12 mouse cellular contexts compared by ENCODE assay signal in genomic region chr11:113787009-113787408, GRCm38 (mm10). TPM values are rescaled to one million over a fixed set of nuclear protein-coding genes. Genes with fewer than 3 reads are reported as not detected.
DNase-seq lines count a peak whose midpoint lies in the region; ATAC-seq lines count a peak whose summit lies in the region.
"Had no signal": no experiment of that assay in that cellular context is flagged by ENCODE, and none has a peak within 500 bp of the region (broad histone marks: within the 10 kb centered on the region; RNA-seq: fewer than 3 reads in every experiment).

No protein-coding gene starts in this region.

- peak overlapping the region; percentile 40 for H3K4me2 ChIP-seq in midbrain, embryonic 11.5 days
- H3K4me2 ChIP-seq in midbrain, embryonic 16.5 days (ENCODE audit: low read length) = no peak overlapping the region
- peak overlapping the region; percentile 56 for H3K4me2 ChIP-seq in forebrain, embryonic 12.5 days
- H3K4me2 ChIP-seq in limb, embryonic 12.5 days = no peak overlapping the region
- no peak overlapping the region for H3K4me2 ChIP-seq in neural tube, embryonic 15.5 days

- H3K4me1 ChIP-seq in midbrain, embryonic 11.5 days (ENCODE audit: control insufficient read depth, insufficient read depth, low read length) = peaks cover 45% of the 10 kb centered on the region
- peaks cover 23% of the 10 kb centered on the region for H3K4me1 ChIP-seq in midbrain, embryonic 16.5 days (ENCODE audit: control insufficient read depth, insufficient read depth, low read length)
- H3K4me1 ChIP-seq in forebrain, embryonic 12.5 days = peaks cover 66% of the 10 kb centered on the region
- peaks cover 62% of the 10 kb centered on the region for H3K4me1 ChIP-seq in limb, embryonic 12.5 days (replicated peaks)
- peaks cover 39% of the 10 kb centered on the region for H3K4me1 ChIP-seq in neural tube, embryonic 15.5 days

- DNase-seq in midbrain, embryonic 11.5 days (ENCODE audit: low spot score, missing footprints) = no peak
- no peak for DNase-seq in right cerebral cortex, postnatal 4 days
- no peak for DNase-seq in ovary, adult 18-20 months (ENCODE audit: low spot score)
- no peak for DNase-seq in natural killer cell, adult 2 months (ENCODE audit: low spot score in 2 of 2)
- DNase-seq: heart, postnatal 10 days; layer of hippocampus, postnatal 36 days had no signal

- peak overlapping the region; percentile 96 for H3K27ac ChIP-seq in midbrain, embryonic 11.5 days (ENCODE audit: low read depth, low read length)
- H3K27ac ChIP-seq in midbrain, embryonic 16.5 days (ENCODE audit: low read length) = no peak overlapping the region
- H3K27ac ChIP-seq in forebrain, embryonic 12.5 days = peak overlapping the region; percentile 99
- peak overlapping the region; percentile 99 for H3K27ac ChIP-seq in limb, embryonic 12.5 days
- peak overlapping the region; percentile 90 for H3K27ac ChIP-seq in neural tube, embryonic 15.5 days (replicated peaks)

- H3K36me3 ChIP-seq in midbrain, embryonic 11.5 days (ENCODE audit: control insufficient read depth, insufficient read depth, low read length) = no peaks in the 10 kb centered on the region
- no peaks in the 10 kb centered on the region for H3K36me3 ChIP-seq in midbrain, embryonic 16.5 days (ENCODE audit: control insufficient read depth, insufficient read depth, low read length)
- no peaks in the 10 kb centered on the region for H3K36me3 ChIP-seq in forebrain, embryonic 12.5 days (replicated peaks)
- no peaks in the 10 kb centered on the region for H3K36me3 ChIP-seq in limb, embryonic 12.5 days
- H3K36me3 ChIP-seq in neural tube, embryonic 15.5 days = no peaks in the 10 kb centered on the region

- H3K9me3 ChIP-seq in midbrain, embryonic 11.5 days (ENCODE audit: control insufficient read depth, low read length) = no peaks in the 10 kb centered on the region
- H3K9me3 ChIP-seq in midbrain, embryonic 16.5 days (replicated peaks; ENCODE audit: control insufficient read depth, low read length, poor library complexity, severe bottlenecking) = no peaks in the 10 kb centered on the region
- no peaks in the 10 kb centered on the region for H3K9me3 ChIP-seq in forebrain, embryonic 12.5 days
- no peaks in the 10 kb centered on the region for H3K9me3 ChIP-seq in limb, embryonic 12.5 days
- H3K9me3 ChIP-seq in neural tube, embryonic 15.5 days (replicated peaks) = no peaks in the 10 kb centered on the region

- ATAC-seq in midbrain, embryonic 11.5 days (ENCODE audit: low FRiP score) = no peak
- ATAC-seq in midbrain, embryonic 16.5 days = no peak
- ATAC-seq in forebrain, embryonic 12.5 days (ENCODE audit: low FRiP score) = no peak
- no peak for ATAC-seq in limb, embryonic 12.5 days (ENCODE audit: insufficient number of reproducible peaks, insufficient read depth, low FRiP score, low TSS enrichment, low read depth)
- no peak for ATAC-seq in neural tube, embryonic 15.5 days (ENCODE audit: low FRiP score)

- 88% methylated on average over 11 of the region's 11 CpGs for WGBS in midbrain, embryonic 11.5 days
- WGBS in midbrain, embryonic 16.5 days = 87% methylated on average over 11 of the region's 11 CpGs
- 80% methylated on average over 11 of the region's 11 CpGs for WGBS in forebrain, embryonic 12.5 days
- 82% methylated on average over 11 of the region's 11 CpGs for WGBS in limb, embryonic 12.5 days
- WGBS in neural tube, embryonic 15.5 days = 80% methylated on average over 11 of the region's 11 CpGs

- H3K27me3 ChIP-seq in midbrain, embryonic 11.5 days (ENCODE audit: control insufficient read depth, insufficient read depth, low read length) = no peaks in the 10 kb centered on the region
- no peaks in the 10 kb centered on the region for H3K27me3 ChIP-seq in midbrain, embryonic 16.5 days (ENCODE audit: control insufficient read depth, insufficient read depth, low read depth, low read length)
- no peaks in the 10 kb centered on the region for H3K27me3 ChIP-seq in forebrain, embryonic 12.5 days
- no peaks in the 10 kb centered on the region for H3K27me3 ChIP-seq in limb, embryonic 12.5 days
- H3K27me3 ChIP-seq in neural tube, embryonic 15.5 days (replicated peaks) = no peaks in the 10 kb centered on the region

- H3K9ac ChIP-seq in midbrain, embryonic 11.5 days (ENCODE audit: low read length) = no peak overlapping the region; the same call in 1 of the 2 replicates
- H3K9ac ChIP-seq in midbrain, embryonic 16.5 days (ENCODE audit: low read depth, low read length) = no peak overlapping the region
- no peak overlapping the region for H3K9ac ChIP-seq in forebrain, embryonic 12.5 days
- H3K9ac ChIP-seq in limb, embryonic 12.5 days (replicated peaks) = no peak overlapping the region
- no peak overlapping the region for H3K9ac ChIP-seq in neural tube, embryonic 15.5 days (replicated peaks)

- H3K4me3 ChIP-seq in midbrain, embryonic 11.5 days (ENCODE audit: low read depth, low read length) = no peak overlapping the region
- H3K4me3 ChIP-seq in midbrain, embryonic 16.5 days (ENCODE audit: low read depth, low read length) = no peak overlapping the region
- H3K4me3 ChIP-seq in forebrain, embryonic 12.5 days (replicated peaks) = no peak overlapping the region
- no peak overlapping the region for H3K4me3 ChIP-seq in limb, embryonic 12.5 days (replicated peaks)
- H3K4me3 ChIP-seq in neural tube, embryonic 15.5 days (replicated peaks) = no peak overlapping the region
- H3K4me3 ChIP-seq: erythroblast, embryonic 14.5 days; myocyte had no signal

RNA-seq across cellular contexts. Expression of gene Cdc42ep4, which starts 35.3 kb away (rescaled TPM):
- polyA plus RNA-seq in midbrain, embryonic 11.5 days (2014; fragmentation: Nextera tagmentation; extraction: Ambion mirVana) = 54.6 and 60.4 TPM in 2 replicates
- polyA plus RNA-seq in midbrain, embryonic 16.5 days (2015; fragmentation: Nextera tagmentation; extraction: Ambion mirVana) = 73.2 and 75.0 TPM in 2 replicates
- polyA plus RNA-seq in forebrain, embryonic 12.5 days (2016; fragmentation: Nextera tagmentation; extraction: Ambion mirVana) = 109 and 113 TPM in 2 replicates
- polyA plus RNA-seq in limb, embryonic 12.5 days (2016; fragmentation: Nextera tagmentation; extraction: Ambion mirVana) = 119 and 120 TPM in 2 replicates
- 58.1 and 58.6 TPM in 2 replicates for polyA plus RNA-seq in neural tube, embryonic 15.5 days (2015; fragmentation: Nextera tagmentation; extraction: Ambion mirVana)

Comparison
In these comparisons a context has a peak if more than half of its experiments do, and no peak if none do; other contexts are left out.
1. H3K4me2 ChIP-seq: peak in midbrain, embryonic 11.5 days (single experiment) and forebrain, embryonic 12.5 days (single experiment); none in midbrain, embryonic 16.5 days (single experiment), limb, embryonic 12.5 days (single experiment) and neural tube, embryonic 15.5 days (single experiment).